Mouse (Mus musculus): Measurements from ENCODE around the gene Gna14.

Gna14 gene

GRCm38 (mm10) chr19:16511081-16511420 lies 75.5 kb downstream of the Gna14 start:
- DNase-seq (ENCODE audit: low spot score in 2 of 2), result no peak

GRCm38 (mm10) chr19:16514201-16514600 lies 78.6 kb downstream of the Gna14 start:
- DNase-seq (ENCODE audit: low spot score in 2 of 2), result no peak

- DNase-seq (ENCODE audit: low spot score in 2 of 2), result no peak
Observed at GRCm38 (mm10) chr19:16518569-16518968, 83.0 kb downstream of the Gna14 start.

GRCm38 (mm10) chr19:16520608-16521007 lies 85.0 kb downstream of the Gna14 start:
- DNase-seq (ENCODE audit: low spot score in 2 of 2), result no peak

- no peak for DNase-seq (ENCODE audit: low spot score in 2 of 2)
Observed at GRCm38 (mm10) chr19:16526302-16526880, 90.8 kb downstream of the Gna14 start.

GRCm38 (mm10) chr19:16527031-16527430 lies 91.5 kb downstream of the Gna14 start:
- no peak for DNase-seq (ENCODE audit: low spot score in 2 of 2)

GRCm38 (mm10) chr19:16528225-16528828 lies 92.8 kb downstream of the Gna14 start:
- no peak for DNase-seq (ENCODE audit: low spot score in 2 of 2)

- DNase-seq (ENCODE audit: low spot score in 2 of 2), result no peak
Observed at GRCm38 (mm10) chr19:16529293-16529920, 93.8 kb downstream of the Gna14 start.

- DNase-seq (ENCODE audit: low spot score in 2 of 2), result no peak
Observed at GRCm38 (mm10) chr19:16529999-16530398, 94.4 kb downstream of the Gna14 start.

GRCm38 (mm10) chr19:16534311-16534710 lies 98.7 kb downstream of the Gna14 start:
- no peak for DNase-seq (ENCODE audit: low spot score in 2 of 2)

- no peak for DNase-seq (ENCODE audit: low spot score in 2 of 2)
Observed at GRCm38 (mm10) chr19:16538416-16538815, 102.9 kb downstream of the Gna14 start.

GRCm38 (mm10) chr19:16543688-16544087 lies 108.1 kb downstream of the Gna14 start:
- DNase-seq (ENCODE audit: low spot score in 2 of 2), result no peak

- DNase-seq (ENCODE audit: low spot score in 2 of 2), result no peak
Observed at GRCm38 (mm10) chr19:16556988-16557387, 121.4 kb downstream of the Gna14 start.

GRCm38 (mm10) chr19:16557971-16558370 lies 122.4 kb downstream of the Gna14 start:
- DNase-seq (ENCODE audit: low spot score in 2 of 2), result no peak

- DNase-seq (ENCODE audit: low spot score in 2 of 2), result no peak
Observed at GRCm38 (mm10) chr19:16558570-16558969, 123.0 kb downstream of the Gna14 start.

- DNase-seq (ENCODE audit: low spot score in 2 of 2), result no peak
Observed at GRCm38 (mm10) chr19:16559243-16559896, 123.8 kb downstream of the Gna14 start.

- no peak for DNase-seq (ENCODE audit: low spot score in 2 of 2)
Observed at GRCm38 (mm10) chr19:16562676-16563075, 127.1 kb downstream of the Gna14 start.

GRCm38 (mm10) chr19:16576790-16577189 lies 141.2 kb downstream of the Gna14 start:
- DNase-seq (ENCODE audit: low spot score in 2 of 2), result no peak

- DNase-seq (ENCODE audit: low spot score in 2 of 2), result no peak
Observed at GRCm38 (mm10) chr19:16579656-16580260, 144.2 kb downstream of the Gna14 start.

GRCm38 (mm10) chr19:16580501-16580900 lies 144.9 kb downstream of the Gna14 start:
- no peak for DNase-seq (ENCODE audit: low spot score in 2 of 2)

GRCm38 (mm10) chr19:16584546-16584945 lies 149.0 kb downstream of the Gna14 start:
- no peak for DNase-seq (ENCODE audit: low spot score in 2 of 2)

GRCm38 (mm10) chr19:16585379-16585778 lies 149.8 kb downstream of the Gna14 start:
- DNase-seq (ENCODE audit: low spot score in 2 of 2), result no peak
